Mouse (Mus musculus) MEL (cell line): ENCODE data around the gene Pemt.
A peak's percentile ranks its signal among the peaks of the same experiment; 100 is the strongest.

Source experiments
- CTCF ChIP-seq, 3 experiments: IDR thresholded peaks in 2 of 3; conservative IDR thresholded peaks in 1 of 3; 2 replicates each; pipeline ENCODE4 v1.5.1; 2011 to 2012; ENCODE audit warnings: low read length in 3 of 3, low read depth in 2 of 3, mild to moderate bottlenecking in 2 of 3, improper control_type of control experiment in 1 of 3, inconsistent platforms in 1 of 3, mixed read lengths in 1 of 3, moderate library complexity in 1 of 3; ENCODE audit not compliant: control insufficient read depth in 1 of 3, insufficient read depth in 1 of 3, poor library complexity in 1 of 3, severe bottlenecking in 1 of 3
- GATA1 ChIP-seq: IDR thresholded peaks from 2 replicates; pipeline ENCODE4 v1.6.1; 2011; ENCODE audit warnings: low read depth, low read length, improper control_type of control experiment
- HCFC1 ChIP-seq: IDR thresholded peaks from 2 replicates; pipeline ENCODE4 v1.6.1; 2012; ENCODE audit warnings: low read depth, mild to moderate bottlenecking, inconsistent platforms, low read length, improper control_type of control experiment, moderate library complexity
- POLR2A ChIP-seq, 2 experiments: IDR thresholded peaks; 2 replicates each; pipeline ENCODE4 v1.6.1; 2011 to 2012; ENCODE audit warnings: low read length in 2 of 2, mild to moderate bottlenecking in 2 of 2, control low read depth in 1 of 2, improper control_type of control experiment in 1 of 2, low read depth in 1 of 2, moderate library complexity in 1 of 2; ENCODE audit not compliant: control insufficient read depth in 1 of 2, insufficient read depth in 1 of 2, poor library complexity in 1 of 2

GRCm38 (mm10) chr11:59948401-59948767 lies 97.9 kb downstream of the Pemt start:
- TF ChIP-seq HCFC1, result no peak
- no peak for TF ChIP-seq CTCF (IDR thresholded peaks at IDR 0.05 in 2 of 3, conservative IDR thresholded peaks at IDR 0.05 in 1 of 3; ENCODE audit: control insufficient read depth in 1 of 3, insufficient read depth in 1 of 3, low read depth in 2 of 3, low read length in 3 of 3, poor library complexity in 1 of 3, severe bottlenecking in 1 of 3)
- peak in 1 of 2 experiments; percentile 34; a peak in 1 of 4 replicates for TF ChIP-seq POLR2A (IDR thresholded peaks at IDR 0.05; ENCODE audit: control insufficient read depth in 1 of 2, insufficient read depth in 1 of 2, low read depth in 1 of 2, low read length in 2 of 2, poor library complexity in 1 of 2)
- TF ChIP-seq GATA1, result peak; percentile 59
